Mouse (Mus musculus): ENCODE data around the gene Rexo2. TPM values are rescaled to one million over a fixed set of nuclear protein-coding genes. Genes with fewer than 3 reads are reported as not detected.
"Not testable (repeated sequence)": the region's sequence is repeated elsewhere in the genome, so short reads cannot be mapped to it uniquely, and the experiment has no call there.

The Rexo2 gene
- 106 and 124 TPM in 2 replicates for total RNA-seq (2015)
- 164 and 165 TPM in 2 replicates for total RNA-seq (2017)

- ATAC-seq (replicated peaks; ENCODE audit: poor library complexity): peak; percentile 98
These were observed at the start of gene Rexo2 for GRCm38 (mm10) chr9:48480411-48481213. TSS of gene Rexo2 (minus strand) at chr9:48480623.

GRCm38 (mm10) chr9:48526520-48526919 lies 46.1 kb upstream of the Rexo2 start:
- ATAC-seq (replicated peaks; ENCODE audit: poor library complexity): no peak

- ATAC-seq (replicated peaks; ENCODE audit: poor library complexity): peak; percentile 86
These were observed 45.1 kb upstream of the Rexo2 start for GRCm38 (mm10) chr9:48525566-48525965.

GRCm38 (mm10) chr9:48520405-48520804 lies 40.0 kb upstream of the Rexo2 start:
- not testable (repeated sequence) for ATAC-seq (replicated peaks; ENCODE audit: poor library complexity)

- ATAC-seq (replicated peaks; ENCODE audit: poor library complexity): no peak
These were observed 37.1 kb upstream of the Rexo2 start for GRCm38 (mm10) chr9:48517372-48518130.

- no peak for ATAC-seq (replicated peaks; ENCODE audit: poor library complexity)
These were observed 36.4 kb upstream of the Rexo2 start for GRCm38 (mm10) chr9:48516615-48517371.

GRCm38 (mm10) chr9:48515332-48515731 lies 34.9 kb upstream of the Rexo2 start:
- peak; percentile 64 for ATAC-seq (replicated peaks; ENCODE audit: poor library complexity)

- peak; percentile 78 for ATAC-seq (replicated peaks; ENCODE audit: poor library complexity)
These were observed 29.7 kb upstream of the Rexo2 start for GRCm38 (mm10) chr9:48510134-48510533.

GRCm38 (mm10) chr9:48504741-48505365 lies 24.4 kb upstream of the Rexo2 start:
- no peak for ATAC-seq (replicated peaks; ENCODE audit: poor library complexity)

GRCm38 (mm10) chr9:48503001-48503400 lies 22.6 kb upstream of the Rexo2 start:
- no peak for ATAC-seq (replicated peaks; ENCODE audit: poor library complexity)

GRCm38 (mm10) chr9:48501192-48501591 lies 20.8 kb upstream of the Rexo2 start:
- ATAC-seq (replicated peaks; ENCODE audit: poor library complexity): peak; percentile 60

GRCm38 (mm10) chr9:48495548-48495932 lies 15.1 kb upstream of the Rexo2 start:
- ATAC-seq (replicated peaks; ENCODE audit: poor library complexity): peak; percentile 47

- ATAC-seq (replicated peaks; ENCODE audit: poor library complexity): peak; percentile 98
These were observed 14.6 kb upstream of the Rexo2 start, which contains the start of the genes Rbm7 and Gm5617 for GRCm38 (mm10) chr9:48494817-48495547. TSS of gene Rbm7 (minus strand) at chr9:48495299. TSS of gene Gm5617 (plus strand) at chr9:48495442.

GRCm38 (mm10) chr9:48481214-48482134 lies 1.1 kb upstream of the Rexo2 start:
- no peak for ATAC-seq (replicated peaks; ENCODE audit: poor library complexity)

GRCm38 (mm10) chr9:48479838-48480410 lies 499 bp downstream of the Rexo2 start:
- ATAC-seq (replicated peaks; ENCODE audit: poor library complexity): 0 out of 2 replicates have a peak, but pooled peaks have one; percentile 29

- ATAC-seq (replicated peaks; ENCODE audit: poor library complexity): no peak
These were observed 1.6 kb downstream of the Rexo2 start for GRCm38 (mm10) chr9:48478808-48479207.

GRCm38 (mm10) chr9:48476236-48477165 lies 3.9 kb downstream of the Rexo2 start:
- peak; percentile 19; the same call in 1 of the 2 replicates for ATAC-seq (replicated peaks; ENCODE audit: poor library complexity)
